Mouse (Mus musculus): ENCODE results near the gene Atp2b1. TPM values are rescaled to one million over a fixed set of nuclear protein-coding genes. Genes with fewer than 3 reads are reported as not detected.

The Atp2b1 gene
- polyA plus RNA-seq, 1 experiment = 18.2 TPM

GRCm38 (mm10) chr10:98886770-98887271 is 27.4 kb upstream of the Atp2b1 start:
- Histone ChIP-seq H3K36me3 (ENCODE audit: control insufficient read depth, insufficient read depth) (no peaks in the 10 kb centered on the region), H3K27me3 (ENCODE audit: control insufficient read depth, insufficient read depth, insufficient read length) (no peaks in the 10 kb centered on the region), H3K79me2 (ENCODE audit: control insufficient read depth, insufficient read depth) (no peaks in the 10 kb centered on the region), H3K79me3 (ENCODE audit: low read depth) (no peaks in the 10 kb centered on the region), H3K4me3 (ENCODE audit: insufficient read depth, poor library complexity, severe bottlenecking) (no peak overlapping the region), H3ac (ENCODE audit: control insufficient read depth, insufficient read length, low read depth) (no peak overlapping the region)
- TF ChIP-seq CTCF (IDR thresholded peaks at IDR 0.05; ENCODE audit: control insufficient read depth, insufficient read depth, insufficient read length) (no peak), CEBPB (IDR thresholded peaks at IDR 0.05; ENCODE audit: low read depth) (peak; percentile 63)

DNA sequence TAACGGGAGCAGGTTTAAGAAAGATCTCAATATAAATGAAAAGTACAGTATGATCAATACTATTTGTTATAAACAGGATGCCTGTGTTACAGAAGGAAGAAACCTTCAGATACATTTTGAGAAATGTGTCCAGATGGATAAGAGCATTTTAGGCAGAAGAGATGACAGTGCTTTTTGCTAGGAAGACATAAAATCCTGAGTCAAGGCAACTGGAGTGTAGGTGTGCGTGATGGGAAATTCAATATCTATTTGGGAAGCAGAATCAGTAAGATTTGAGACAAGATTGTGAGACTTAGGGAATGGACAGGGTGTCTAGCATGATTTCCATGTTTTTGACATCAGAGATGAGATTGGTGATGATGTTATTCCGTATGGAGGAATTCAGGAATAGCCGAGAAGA is 22.8 kb upstream of the Atp2b1 start:
- no peak overlapping the region for H3ac ChIP-seq (ENCODE audit: control insufficient read depth, insufficient read length, low read depth)
- TF ChIP-seq USF1 (IDR thresholded peaks at IDR 0.05; ENCODE audit: low read depth) (no peak), CEBPB (IDR thresholded peaks at IDR 0.05; ENCODE audit: low read depth) (no peak), MAX (IDR thresholded peaks at IDR 0.05) (no peak)
- no peak overlapping the region for H3K4me3 ChIP-seq (ENCODE audit: insufficient read depth, poor library complexity, severe bottlenecking)
- H3K27me3 ChIP-seq (ENCODE audit: control insufficient read depth, insufficient read depth, insufficient read length) = no peaks in the 10 kb centered on the region
- H3K79me2 ChIP-seq (ENCODE audit: control insufficient read depth, insufficient read depth) = no peaks in the 10 kb centered on the region
- no peaks in the 10 kb centered on the region for H3K36me3 ChIP-seq (ENCODE audit: control insufficient read depth, insufficient read depth)
- H3K79me3 ChIP-seq (ENCODE audit: low read depth) = no peaks in the 10 kb centered on the region

DNA sequence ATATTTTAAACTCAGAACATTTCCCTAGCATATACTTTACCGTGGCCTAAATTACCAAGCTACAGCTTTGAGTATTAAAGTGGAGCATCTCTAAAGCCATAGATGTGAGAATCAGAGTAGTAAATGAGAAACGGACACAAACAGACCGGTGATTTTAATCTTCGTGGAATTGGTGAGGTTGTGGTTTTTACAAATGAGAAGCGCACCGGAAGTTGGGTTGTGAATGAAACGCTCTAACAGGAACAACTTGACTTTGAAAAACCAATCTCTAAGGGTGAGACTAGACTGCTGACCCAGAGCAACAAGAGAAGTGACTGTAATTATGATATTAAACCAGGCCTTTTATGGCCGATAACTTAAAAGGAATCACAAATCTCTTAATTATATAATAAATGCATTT is 16.7 kb upstream of the Atp2b1 start:
- no peak overlapping the region for H3K4me3 ChIP-seq (ENCODE audit: insufficient read depth, poor library complexity, severe bottlenecking)
- H3K79me3 ChIP-seq (ENCODE audit: low read depth) = no peaks in the 10 kb centered on the region
- no peaks in the 10 kb centered on the region for H3K27me3 ChIP-seq (ENCODE audit: control insufficient read depth, insufficient read depth, insufficient read length)
- no peaks in the 10 kb centered on the region for H3K36me3 ChIP-seq (ENCODE audit: control insufficient read depth, insufficient read depth)
- H3ac ChIP-seq (ENCODE audit: control insufficient read depth, insufficient read length, low read depth) = no peak overlapping the region
- H3K79me2 ChIP-seq (ENCODE audit: control insufficient read depth, insufficient read depth) = no peaks in the 10 kb centered on the region
- no peak for TF ChIP-seq USF1 (IDR thresholded peaks at IDR 0.05; ENCODE audit: low read depth)
- no peak for TF ChIP-seq FOSL1 (IDR thresholded peaks at IDR 0.05; ENCODE audit: insufficient read depth, low read length, poor library complexity, severe bottlenecking)
- TF ChIP-seq CTCF (IDR thresholded peaks at IDR 0.05; ENCODE audit: control insufficient read depth, insufficient read depth, insufficient read length) = no peak
- no peak for TF ChIP-seq MAX (IDR thresholded peaks at IDR 0.05)
- TF ChIP-seq CEBPB (IDR thresholded peaks at IDR 0.05; ENCODE audit: low read depth) = no peak
- no peak for TF ChIP-seq MYOG (IDR thresholded peaks at IDR 0.05; ENCODE audit: control insufficient read depth, extremely low read depth, insufficient read length)
- no peak for TF ChIP-seq MYOD1 (IDR thresholded peaks at IDR 0.05; ENCODE audit: control insufficient read depth, insufficient read length, low read depth)

DNA sequence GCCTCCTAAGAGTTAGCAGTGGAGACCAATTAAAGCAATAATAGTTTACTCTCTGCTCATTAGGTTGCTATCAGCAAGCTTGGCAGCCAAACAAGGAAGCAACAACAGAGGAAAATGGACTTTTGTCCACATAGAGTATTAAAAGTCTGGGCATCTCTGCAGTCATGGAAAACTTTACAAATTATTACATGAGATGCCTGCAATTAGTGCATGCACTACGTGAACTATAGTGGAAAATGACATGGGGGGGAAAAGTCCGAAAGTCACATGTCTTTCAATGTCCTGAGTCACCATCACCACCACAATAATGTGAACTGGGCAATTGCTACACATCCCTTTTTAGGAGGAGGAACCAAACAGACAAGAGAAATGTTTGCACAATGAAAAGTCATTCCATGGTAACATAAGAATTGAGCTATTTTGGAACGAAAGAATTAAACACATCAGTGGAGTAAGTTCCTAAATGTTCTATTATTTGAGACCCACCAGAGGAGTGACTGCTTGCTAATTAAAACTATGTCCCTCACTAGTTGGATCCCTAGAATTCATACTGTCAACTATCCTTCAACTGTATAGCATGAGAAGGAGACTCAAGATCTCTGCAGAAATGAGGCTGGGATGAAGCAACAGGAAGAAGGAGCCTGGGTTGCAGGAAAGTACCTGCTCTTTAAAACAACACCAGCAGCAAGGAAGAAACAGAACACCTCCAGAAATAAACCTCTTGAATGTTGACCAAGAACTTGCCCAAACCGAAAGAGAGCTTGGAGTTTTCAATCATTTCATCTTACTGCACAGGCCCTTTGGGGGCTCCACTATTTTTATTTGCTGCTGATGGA is 16.1 kb upstream of the Atp2b1 start:
- Histone ChIP-seq H3ac (ENCODE audit: control insufficient read depth, insufficient read length, low read depth) (no peak overlapping the region), H3K4me3 (ENCODE audit: insufficient read depth, poor library complexity, severe bottlenecking) (no peak overlapping the region), H3K36me3 (ENCODE audit: control insufficient read depth, insufficient read depth) (no peaks in the 10 kb centered on the region), H3K79me3 (ENCODE audit: low read depth) (no peaks in the 10 kb centered on the region), H3K27me3 (ENCODE audit: control insufficient read depth, insufficient read depth, insufficient read length) (no peaks in the 10 kb centered on the region), H3K79me2 (ENCODE audit: control insufficient read depth, insufficient read depth) (no peaks in the 10 kb centered on the region)
- no peak for TF ChIP-seq MYOG (IDR thresholded peaks at IDR 0.05; ENCODE audit: control insufficient read depth, extremely low read depth, insufficient read length)
- no peak for TF ChIP-seq CEBPB (IDR thresholded peaks at IDR 0.05; ENCODE audit: low read depth)
- no peak for TF ChIP-seq MYOD1 (IDR thresholded peaks at IDR 0.05; ENCODE audit: control insufficient read depth, insufficient read length, low read depth)
- no peak for TF ChIP-seq FOSL1 (IDR thresholded peaks at IDR 0.05; ENCODE audit: insufficient read depth, low read length, poor library complexity, severe bottlenecking)
- no peak for TF ChIP-seq USF1 (IDR thresholded peaks at IDR 0.05; ENCODE audit: low read depth)
- TF ChIP-seq CTCF (IDR thresholded peaks at IDR 0.05; ENCODE audit: control insufficient read depth, insufficient read depth, insufficient read length) = no peak
- TF ChIP-seq MAX (IDR thresholded peaks at IDR 0.05) = no peak

GRCm38 (mm10) chr10:98901533-98901932 is 12.7 kb upstream of the Atp2b1 start:
- H3K79me2 ChIP-seq (ENCODE audit: control insufficient read depth, insufficient read depth) = no peaks in the 10 kb centered on the region
- H3K27me3 ChIP-seq (ENCODE audit: control insufficient read depth, insufficient read depth, insufficient read length) = no peaks in the 10 kb centered on the region
- H3K4me3 ChIP-seq (ENCODE audit: insufficient read depth, poor library complexity, severe bottlenecking) = no peak overlapping the region
- TF ChIP-seq FOSL1 (IDR thresholded peaks at IDR 0.05; ENCODE audit: insufficient read depth, low read length, poor library complexity, severe bottlenecking) = no peak
- no peak for TF ChIP-seq MYOG (IDR thresholded peaks at IDR 0.05; ENCODE audit: control insufficient read depth, extremely low read depth, insufficient read length)
- no peak for TF ChIP-seq MAX (IDR thresholded peaks at IDR 0.05)
- TF ChIP-seq CTCF (IDR thresholded peaks at IDR 0.05; ENCODE audit: control insufficient read depth, insufficient read depth, insufficient read length) = no peak
- no peak for TF ChIP-seq MYOD1 (IDR thresholded peaks at IDR 0.05; ENCODE audit: control insufficient read depth, insufficient read length, low read depth)
- no peak for TF ChIP-seq USF1 (IDR thresholded peaks at IDR 0.05; ENCODE audit: low read depth)
- no peak for TF ChIP-seq CEBPB (IDR thresholded peaks at IDR 0.05; ENCODE audit: low read depth)
- no peaks in the 10 kb centered on the region for H3K36me3 ChIP-seq (ENCODE audit: control insufficient read depth, insufficient read depth)
- no peak overlapping the region for H3ac ChIP-seq (ENCODE audit: control insufficient read depth, insufficient read length, low read depth)
- no peaks in the 10 kb centered on the region for H3K79me3 ChIP-seq (ENCODE audit: low read depth)

DNA sequence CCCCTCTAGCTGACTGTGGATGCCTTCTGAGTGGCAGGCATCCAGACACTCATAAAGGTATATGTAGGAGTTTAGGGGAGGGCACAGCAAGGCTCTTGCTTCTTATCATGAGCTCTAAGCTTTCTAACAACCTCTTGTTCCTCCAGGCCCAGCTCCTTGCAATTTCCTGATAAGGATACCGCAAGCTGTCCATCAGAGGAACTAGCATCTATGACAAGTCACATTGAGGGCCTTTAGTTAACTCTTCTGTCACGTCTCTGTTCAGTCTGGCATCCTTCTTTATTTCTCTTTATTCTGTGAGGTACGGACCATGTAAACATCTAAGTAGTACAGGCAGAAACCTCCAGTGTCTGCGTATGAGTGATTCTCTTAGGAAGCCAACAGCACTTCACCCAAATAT is 8.2 kb upstream of the Atp2b1 start:
- Histone ChIP-seq H3K4me3 (ENCODE audit: insufficient read depth, poor library complexity, severe bottlenecking) (no peak overlapping the region), H3K79me3 (ENCODE audit: low read depth) (no peaks in the 10 kb centered on the region), H3K27me3 (ENCODE audit: control insufficient read depth, insufficient read depth, insufficient read length) (no peaks in the 10 kb centered on the region), H3ac (ENCODE audit: control insufficient read depth, insufficient read length, low read depth) (no peak overlapping the region), H3K79me2 (ENCODE audit: control insufficient read depth, insufficient read depth) (no peaks in the 10 kb centered on the region), H3K36me3 (ENCODE audit: control insufficient read depth, insufficient read depth) (no peaks in the 10 kb centered on the region)
- no peak for TF ChIP-seq MYOD1 (IDR thresholded peaks at IDR 0.05; ENCODE audit: control insufficient read depth, insufficient read length, low read depth)
- TF ChIP-seq MAX (IDR thresholded peaks at IDR 0.05) = no peak
- no peak for TF ChIP-seq CTCF (IDR thresholded peaks at IDR 0.05; ENCODE audit: control insufficient read depth, insufficient read depth, insufficient read length)
- no peak for TF ChIP-seq USF1 (IDR thresholded peaks at IDR 0.05; ENCODE audit: low read depth)
- TF ChIP-seq FOSL1 (IDR thresholded peaks at IDR 0.05; ENCODE audit: insufficient read depth, low read length, poor library complexity, severe bottlenecking) = no peak
- TF ChIP-seq CEBPB (IDR thresholded peaks at IDR 0.05; ENCODE audit: low read depth) = no peak
